ENCODE assay signal across 7 mouse cellular contexts in genomic region chr11:4593491-4593848, GRCm38 (mm10). TPM values are rescaled to one million over a fixed set of nuclear protein-coding genes. Genes with fewer than 3 reads are reported as not detected.
DNase-seq lines count a peak whose midpoint lies in the region; ATAC-seq and TF ChIP-seq lines count a peak whose summit lies in the region.

No protein-coding gene starts in this region.

- no peaks in the 10 kb centered on the region for H3K27me3 ChIP-seq in neural tube, embryonic 11.5 days (ENCODE audit: control insufficient read depth, insufficient read depth, low read length)
- no peaks in the 10 kb centered on the region for H3K27me3 ChIP-seq in erythroblast, embryonic 14.5 days (ENCODE audit: control insufficient read depth)
- no peaks in the 10 kb centered on the region for H3K27me3 ChIP-seq in limb, embryonic 14.5 days (ENCODE audit: control insufficient read depth, insufficient read depth, low read length)
- H3K27me3 ChIP-seq in stomach, embryonic 16.5 days (ENCODE audit: control insufficient read depth, insufficient read depth, low read length): no peaks in the 10 kb centered on the region

- ATAC-seq in neural tube, embryonic 11.5 days (ENCODE audit: insufficient read depth, low FRiP score, low TSS enrichment): no peak
- no peak for ATAC-seq in limb, embryonic 14.5 days (ENCODE audit: low FRiP score, low read depth)
- ATAC-seq in stomach, embryonic 16.5 days (ENCODE audit: insufficient read depth, low FRiP score): no peak
- ATAC-seq in activated CD4-positive, CD25-positive, alpha-beta regulatory T cell, adult 4 months: no peak

- no peaks in the 10 kb centered on the region for H3K9me3 ChIP-seq in neural tube, embryonic 11.5 days (ENCODE audit: control insufficient read depth, low read length)
- H3K9me3 ChIP-seq in erythroblast, embryonic 14.5 days (ENCODE audit: control insufficient read depth, low read length): no peaks in the 10 kb centered on the region
- H3K9me3 ChIP-seq in limb, embryonic 14.5 days (ENCODE audit: control insufficient read depth, low read length): no peaks in the 10 kb centered on the region
- no peaks in the 10 kb centered on the region for H3K9me3 ChIP-seq in stomach, embryonic 16.5 days (replicated peaks; ENCODE audit: control insufficient read depth, low read length)

- peak overlapping the region; percentile 94 for H3K4me3 ChIP-seq in neural tube, embryonic 11.5 days (ENCODE audit: low read depth, low read length)
- peak overlapping the region; percentile 100 for H3K4me3 ChIP-seq in erythroblast, embryonic 14.5 days (replicated peaks)
- peak overlapping the region; percentile 97 for H3K4me3 ChIP-seq in limb, embryonic 14.5 days (replicated peaks; ENCODE audit: low read length)
- peak overlapping the region; percentile 97 for H3K4me3 ChIP-seq in stomach, embryonic 16.5 days (replicated peaks; ENCODE audit: low read length)

- no peak for DNase-seq in neural tube, embryonic 11.5 days (ENCODE audit: low spot score)
- DNase-seq in neural tube, embryonic 10.5 days (ENCODE audit: extremely low spot score, low spot score): no peak
- DNase-seq in limb, embryonic 14.5 days (ENCODE audit: low spot score): no peak
- no peak for DNase-seq in urinary bladder, postnatal 36 days (ENCODE audit: low spot score in 2 of 2)

- TF ChIP-seq POLR2A in limb, embryonic 14.5 days (IDR thresholded peaks at IDR 0.05; ENCODE audit: borderline replicate concordance, extremely low read depth, insufficient read depth, insufficient read length): no peak

- WGBS in neural tube, embryonic 11.5 days: 47% methylated on average over 5 of the region's 5 CpGs
- 34% methylated on average over 5 of the region's 5 CpGs for WGBS in limb, embryonic 14.5 days
- WGBS in stomach, embryonic 16.5 days: 20% methylated on average over 5 of the region's 5 CpGs

- H3K36me3 ChIP-seq in neural tube, embryonic 11.5 days (ENCODE audit: control insufficient read depth, insufficient read depth, low read length): no peaks in the 10 kb centered on the region
- peaks cover 53% of the 10 kb centered on the region for H3K36me3 ChIP-seq in erythroblast, embryonic 14.5 days (ENCODE audit: control insufficient read depth)
- no peaks in the 10 kb centered on the region for H3K36me3 ChIP-seq in limb, embryonic 14.5 days (ENCODE audit: control insufficient read depth, insufficient read depth, low read length)
- H3K36me3 ChIP-seq in stomach, embryonic 16.5 days (ENCODE audit: control insufficient read depth, insufficient read depth, low read length): no peaks in the 10 kb centered on the region

- H3K9ac ChIP-seq in neural tube, embryonic 11.5 days (ENCODE audit: low read length): no peak overlapping the region
- H3K9ac ChIP-seq in limb, embryonic 14.5 days (ENCODE audit: low read depth, low read length, severe bottlenecking): peak overlapping the region; percentile 97
- H3K9ac ChIP-seq in stomach, embryonic 16.5 days (ENCODE audit: low read length): peak overlapping the region; percentile 59

- H3K4me1 ChIP-seq in neural tube, embryonic 11.5 days (ENCODE audit: control insufficient read depth, insufficient read depth, low read length): peaks cover 8% of the 10 kb centered on the region
- H3K4me1 ChIP-seq in erythroblast, embryonic 14.5 days (ENCODE audit: control insufficient read depth): peaks cover 51% of the 10 kb centered on the region
- peaks cover 10% of the 10 kb centered on the region for H3K4me1 ChIP-seq in limb, embryonic 14.5 days (ENCODE audit: control insufficient read depth, insufficient read depth, low read length)
- peaks cover 3% of the 10 kb centered on the region for H3K4me1 ChIP-seq in stomach, embryonic 16.5 days (ENCODE audit: control insufficient read depth, insufficient read depth, low read length)

- H3K4me2 ChIP-seq in neural tube, embryonic 11.5 days (ENCODE audit: low read depth): peak overlapping the region; percentile 60
- H3K4me2 ChIP-seq in limb, embryonic 14.5 days (replicated peaks; ENCODE audit: low read depth, low read length, severe bottlenecking): peak overlapping the region; percentile 53
- peak overlapping the region; percentile 73 for H3K4me2 ChIP-seq in stomach, embryonic 16.5 days (ENCODE audit: low read depth, low read length)

- H3K27ac ChIP-seq in neural tube, embryonic 11.5 days (ENCODE audit: low read depth, low read length): no peak overlapping the region
- H3K27ac ChIP-seq in limb, embryonic 14.5 days (replicated peaks; ENCODE audit: low read depth, low read length): no peak overlapping the region
- H3K27ac ChIP-seq in stomach, embryonic 16.5 days (ENCODE audit: low read length): no peak overlapping the region

RNA-seq across cellular contexts. Expression of gene Mtmr3, which starts 1.2 kb away (rescaled TPM):
- 30.2 and 36.8 TPM in 2 replicates for polyA plus RNA-seq in neural tube, embryonic 11.5 days (2014; fragmentation: Nextera tagmentation; extraction: Ambion mirVana)
- polyA plus RNA-seq in erythroblast, embryonic 14.5 days (2012): 3.6 and 4.2 TPM in 2 replicates
- 33.9 and 38.0 TPM in 2 replicates for polyA plus RNA-seq in limb, embryonic 14.5 days (2012; rRNA removed)
- polyA plus RNA-seq in limb, embryonic 14.5 days (2014; fragmentation: Nextera tagmentation; extraction: Ambion mirVana): 29.4 and 33.6 TPM in 2 replicates
- polyA plus RNA-seq in stomach, embryonic 16.5 days (2015; fragmentation: Nextera tagmentation; extraction: Ambion mirVana): 24.0 and 25.8 TPM in 2 replicates
- polyA plus RNA-seq in activated CD4-positive, CD25-positive, alpha-beta regulatory T cell, adult 4 months (2017; shearing (Covaris generic)): 10 to 100 TPM; 35.1 to 37.3 TPM

RNA-seq across cellular contexts. Expression of gene Gm11032, which starts 26.4 kb away (rescaled TPM):
- not detected in 2 replicates for polyA plus RNA-seq in neural tube, embryonic 11.5 days (2014; fragmentation: Nextera tagmentation; extraction: Ambion mirVana)
- polyA plus RNA-seq in erythroblast, embryonic 14.5 days (2012): not detected in 2 replicates
- not detected in 2 replicates for polyA plus RNA-seq in limb, embryonic 14.5 days (2012; rRNA removed)
- polyA plus RNA-seq in limb, embryonic 14.5 days (2014; fragmentation: Nextera tagmentation; extraction: Ambion mirVana): not detected in 2 replicates
- polyA plus RNA-seq in stomach, embryonic 16.5 days (2015; fragmentation: Nextera tagmentation; extraction: Ambion mirVana): not detected in 2 replicates
- not detected for polyA plus RNA-seq in activated CD4-positive, CD25-positive, alpha-beta regulatory T cell, adult 4 months (2017; shearing (Covaris generic))

RNA-seq across cellular contexts. Expression of gene Ascc2, which starts 44.1 kb away (rescaled TPM):
- 35.0 and 36.1 TPM in 2 replicates for polyA plus RNA-seq in neural tube, embryonic 11.5 days (2014; fragmentation: Nextera tagmentation; extraction: Ambion mirVana)
- 4.5 and 5.3 TPM in 2 replicates for polyA plus RNA-seq in erythroblast, embryonic 14.5 days (2012)
- 30.8 and 33.3 TPM in 2 replicates for polyA plus RNA-seq in limb, embryonic 14.5 days (2012; rRNA removed)
- polyA plus RNA-seq in limb, embryonic 14.5 days (2014; fragmentation: Nextera tagmentation; extraction: Ambion mirVana): 32.6 and 33.1 TPM in 2 replicates
- polyA plus RNA-seq in stomach, embryonic 16.5 days (2015; fragmentation: Nextera tagmentation; extraction: Ambion mirVana): 34.2 and 37.1 TPM in 2 replicates
- polyA plus RNA-seq in activated CD4-positive, CD25-positive, alpha-beta regulatory T cell, adult 4 months (2017; shearing (Covaris generic)): 10 to 100 TPM; 23.1 to 35.3 TPM
